23 mouse cellular contexts compared by ENCODE assay signal in genomic region chr8:60635846-60636245, GRCm38 (mm10).
"Had no signal": no experiment of that assay in that cellular context is flagged by ENCODE, and none has a peak within 500 bp of the region (broad histone marks: within the 10 kb centered on the region; RNA-seq: fewer than 3 reads in every experiment).

No protein-coding gene starts in this region.

- DNase-seq: layer of hippocampus, adult 9-11 months; liver; lung, adult 18-20 months; lung, postnatal 10 days; lung, postnatal 36 days; right cerebral cortex, adult 18-20 months; right cerebral cortex, postnatal 14 days; right cerebral cortex, postnatal 4 days; thymus, postnatal 25 days had no signal

- H3K9me3 ChIP-seq: limb, embryonic 10.5 days; limb, embryonic 13.5 days; liver, embryonic 12.5 days; liver, embryonic 15.5 days; lung, embryonic 15.5 days; midbrain, embryonic 12.5 days; midbrain, embryonic 15.5 days; neural tube, embryonic 12.5 days; neural tube, embryonic 15.5 days; stomach, embryonic 15.5 days had no signal

- H3K4me3 ChIP-seq: layer of hippocampus, adult 2 months; limb, embryonic 10.5 days; limb, embryonic 13.5 days; liver, embryonic 12.5 days; liver, embryonic 15.5 days; lung, embryonic 15.5 days; midbrain, embryonic 12.5 days; midbrain, embryonic 15.5 days; neural tube, embryonic 12.5 days; neural tube, embryonic 15.5 days; stomach, embryonic 15.5 days had no signal

- H3K27ac ChIP-seq: hindbrain, postnatal 0 days; layer of hippocampus, adult 2 months; limb, embryonic 10.5 days; limb, embryonic 13.5 days; liver, embryonic 12.5 days; liver, embryonic 15.5 days; lung, embryonic 15.5 days; midbrain, embryonic 12.5 days; midbrain, embryonic 15.5 days; neural tube, embryonic 12.5 days; neural tube, embryonic 15.5 days; stomach, embryonic 15.5 days had no signal

- H3K36me3 ChIP-seq: limb, embryonic 10.5 days; limb, embryonic 13.5 days; liver, embryonic 12.5 days; liver, embryonic 15.5 days; lung, embryonic 15.5 days; midbrain, embryonic 12.5 days; midbrain, embryonic 15.5 days; neural tube, embryonic 12.5 days; neural tube, embryonic 15.5 days; stomach, embryonic 15.5 days had no signal

- ATAC-seq: hindbrain, postnatal 0 days; inflammation-experienced regulatory T-cells, adult 6 months; intestine, embryonic 16.5 days; liver, embryonic 12.5 days; midbrain, embryonic 15.5 days had no signal

- H3K27me3 ChIP-seq: lung, embryonic 15.5 days; midbrain, embryonic 15.5 days; neural tube, embryonic 12.5 days; neural tube, embryonic 15.5 days had no signal
